Mouse (Mus musculus): ENCODE measurements at regions not wholly inside any gene's neighbourhood (a gene's known extent, or its start where the extent isn't known, plus 50 kb on each side); places are given as distances from the start of the nearest gene placed in this dataset.

GRCm38 (mm10) chr14:80521631-80522030 lies 537.8 kb downstream of the Olfm4 start:
- H3K9me3 ChIP-seq (ENCODE audit: control insufficient read depth, low read length): no peaks in the 10 kb centered on the region
- ATAC-seq (replicated peaks; ENCODE audit: low FRiP score, low TSS enrichment, low read depth) (no peak), DNase-seq (ENCODE audit: low spot score) (no peak)
- H3K4me1 ChIP-seq (replicated peaks; ENCODE audit: control insufficient read depth, insufficient read depth, low read length): no peaks in the 10 kb centered on the region
- H3K36me3 ChIP-seq (ENCODE audit: control insufficient read depth, insufficient read depth, low read length): no peaks in the 10 kb centered on the region
- no peaks in the 10 kb centered on the region for H3K27me3 ChIP-seq (replicated peaks; ENCODE audit: control insufficient read depth, insufficient read depth, low read length)
- WGBS: 74% methylated on average over 1 of the region's 1 CpGs
- H3K9ac ChIP-seq (ENCODE audit: low read length): no peak overlapping the region
- H3K27ac ChIP-seq (ENCODE audit: low read depth): no peak overlapping the region
- H3K4me2 ChIP-seq (ENCODE audit: low read length): no peak overlapping the region
- no peak overlapping the region for H3K4me3 ChIP-seq (ENCODE audit: low read depth, low read length)

- DNase-seq (ENCODE audit: low spot score) (no peak), ATAC-seq (replicated peaks; ENCODE audit: low FRiP score, low TSS enrichment, low read depth) (no peak)
- H3K4me1 ChIP-seq (replicated peaks; ENCODE audit: control insufficient read depth, insufficient read depth, low read length): no peaks in the 10 kb centered on the region
- no peaks in the 10 kb centered on the region for H3K9me3 ChIP-seq (ENCODE audit: control insufficient read depth, low read length)
- 94% methylated on average over 3 of the region's 3 CpGs for WGBS
- H3K9ac ChIP-seq (ENCODE audit: low read length): no peak overlapping the region
- H3K4me2 ChIP-seq (ENCODE audit: low read length): no peak overlapping the region
- H3K4me3 ChIP-seq (ENCODE audit: low read depth, low read length): no peak overlapping the region
- H3K36me3 ChIP-seq (ENCODE audit: control insufficient read depth, insufficient read depth, low read length): no peaks in the 10 kb centered on the region
- no peak overlapping the region for H3K27ac ChIP-seq (ENCODE audit: low read depth)
- no peaks in the 10 kb centered on the region for H3K27me3 ChIP-seq (replicated peaks; ENCODE audit: control insufficient read depth, insufficient read depth, low read length)
Measured at GRCm38 (mm10) chr14:80522536-80522935, 538.7 kb downstream of the Olfm4 start.

GRCm38 (mm10) chr14:80528419-80529028 lies 544.6 kb downstream of the Olfm4 start:
- H3K9me3 ChIP-seq (ENCODE audit: control insufficient read depth, low read length): no peaks in the 10 kb centered on the region
- H3K4me1 ChIP-seq (replicated peaks; ENCODE audit: control insufficient read depth, insufficient read depth, low read length): no peaks in the 10 kb centered on the region
- no peak overlapping the region for H3K9ac ChIP-seq (ENCODE audit: low read length)
- ATAC-seq (replicated peaks; ENCODE audit: low FRiP score, low TSS enrichment, low read depth): no peak
- no peak overlapping the region for H3K27ac ChIP-seq (ENCODE audit: low read depth)
- no peak overlapping the region for H3K4me3 ChIP-seq (ENCODE audit: low read depth, low read length)
- no peak overlapping the region for H3K4me2 ChIP-seq (ENCODE audit: low read length)
- no peaks in the 10 kb centered on the region for H3K27me3 ChIP-seq (replicated peaks; ENCODE audit: control insufficient read depth, insufficient read depth, low read length)
- WGBS: 70% methylated on average over 9 of the region's 9 CpGs
- no peaks in the 10 kb centered on the region for H3K36me3 ChIP-seq (ENCODE audit: control insufficient read depth, insufficient read depth, low read length)
- DNase-seq (ENCODE audit: low spot score): no peak

GRCm38 (mm10) chr14:80536044-80536745 lies 552.3 kb downstream of the Olfm4 start:
- DNase-seq (ENCODE audit: low spot score) (no peak), ATAC-seq (replicated peaks; ENCODE audit: low FRiP score, low TSS enrichment, low read depth) (no peak)
- H3K27ac ChIP-seq (ENCODE audit: low read depth): no peak overlapping the region
- H3K4me3 ChIP-seq (ENCODE audit: low read depth, low read length): no peak overlapping the region
- H3K9ac ChIP-seq (ENCODE audit: low read length): no peak overlapping the region
- no peaks in the 10 kb centered on the region for H3K36me3 ChIP-seq (ENCODE audit: control insufficient read depth, insufficient read depth, low read length)
- no peaks in the 10 kb centered on the region for H3K4me1 ChIP-seq (replicated peaks; ENCODE audit: control insufficient read depth, insufficient read depth, low read length)
- WGBS: 44% methylated on average over 7 of the region's 7 CpGs
- no peaks in the 10 kb centered on the region for H3K27me3 ChIP-seq (replicated peaks; ENCODE audit: control insufficient read depth, insufficient read depth, low read length)
- no peak overlapping the region for H3K4me2 ChIP-seq (ENCODE audit: low read length)
- no peaks in the 10 kb centered on the region for H3K9me3 ChIP-seq (ENCODE audit: control insufficient read depth, low read length)

- H3K9me3 ChIP-seq (ENCODE audit: control insufficient read depth, low read length): no peaks in the 10 kb centered on the region
- no peak overlapping the region for H3K4me2 ChIP-seq (ENCODE audit: low read length)
- ATAC-seq (replicated peaks; ENCODE audit: low FRiP score, low TSS enrichment, low read depth) (no peak), DNase-seq (ENCODE audit: low spot score) (no peak)
- no peak overlapping the region for H3K4me3 ChIP-seq (ENCODE audit: low read depth, low read length)
- no peak overlapping the region for H3K27ac ChIP-seq (ENCODE audit: low read depth)
- 85% methylated on average over 11 of the region's 11 CpGs for WGBS
- no peaks in the 10 kb centered on the region for H3K4me1 ChIP-seq (replicated peaks; ENCODE audit: control insufficient read depth, insufficient read depth, low read length)
- no peaks in the 10 kb centered on the region for H3K27me3 ChIP-seq (replicated peaks; ENCODE audit: control insufficient read depth, insufficient read depth, low read length)
- no peak overlapping the region for H3K9ac ChIP-seq (ENCODE audit: low read length)
- H3K36me3 ChIP-seq (ENCODE audit: control insufficient read depth, insufficient read depth, low read length): no peaks in the 10 kb centered on the region
Measured at GRCm38 (mm10) chr14:80559950-80560349, 576.1 kb downstream of the Olfm4 start.
